Mouse (Mus musculus) stomach, embryonic 16.5 days (tissue): ENCODE results near the gene Gjc2. TPM values are rescaled to one million over a fixed set of nuclear protein-coding genes. Genes with fewer than 3 reads are reported as not detected.

ENCODE experiments used
- ATAC-seq: fragments of 200-750 bp; cut with Nextera tagmentation; 2 replicates; pipeline ENCODE4 v1.8.0; 2017; ENCODE audit warnings: moderate number of reproducible peaks, moderate TSS enrichment; ENCODE audit not compliant: insufficient read depth, low FRiP score
- H3K27ac ChIP-seq: fragments of 300-500 bp; sonication (generic); 2 replicates; pipeline ENCODE4 v1.5.1; 2014; ENCODE audit warnings: low read length
- H3K27me3 ChIP-seq: fragments of 300-500 bp; sonication (generic); 2 replicates; pipeline ENCODE4 v1.6.1; 2014; ENCODE audit warnings: low read length, control low read depth, mixed read lengths; ENCODE audit not compliant: control insufficient read depth, insufficient read depth
- H3K36me3 ChIP-seq: fragments of 300-500 bp; sonication (generic); 2 replicates; pipeline ENCODE4 v1.6.1; 2014; ENCODE audit warnings: low read length; ENCODE audit not compliant: control insufficient read depth, insufficient read depth
- H3K4me1 ChIP-seq: fragments of 300-500 bp; sonication (generic); 2 replicates; pipeline ENCODE4 v1.6.1; 2014; ENCODE audit warnings: low read length, control low read depth, mixed read lengths; ENCODE audit not compliant: control insufficient read depth, insufficient read depth
- H3K4me2 ChIP-seq: fragments of 300-500 bp; sonication (generic); 2 replicates; pipeline ENCODE4 v1.6.1; 2014; ENCODE audit warnings: low read depth, low read length, mixed read lengths
- H3K4me3 ChIP-seq: fragments of 300-500 bp; sonication (generic); replicated peaks from 2 replicates; pipeline ENCODE4 v1.5.1; 2014; ENCODE audit warnings: mild to moderate bottlenecking, low read length
- H3K9ac ChIP-seq: fragments of 300-500 bp; sonication (generic); 2 replicates; pipeline ENCODE4 v1.6.1; 2014; ENCODE audit warnings: low read length
- H3K9me3 ChIP-seq: fragments of 300-500 bp; sonication (generic); replicated peaks from 2 replicates; pipeline ENCODE4 v1.6.1; 2016; ENCODE audit warnings: low read length, control low read depth; ENCODE audit not compliant: control insufficient read depth
- WGBS: fragments of 180-500 bp; shearing (Covaris S2); extraction: QIAGEN DNeasy Blood & Tissue Kit; methylation state at CpG from one replicate; pipeline ENCODE4 v1.1.7; 2014; 5-methylcytosine and 5-hydroxymethylcytosine counted together
- polyA plus RNA-seq: library from polyadenylated mRNA; unstranded; fragments of >200 nt; fragmentation: Nextera tagmentation; extraction: Ambion mirVana; gene quantifications from 2 replicates; pipeline ENCODE4 v1.2.1, GENCODE M21; 2015

Gjc2 gene
- polyA plus RNA-seq, 1 experiment from 2014 or later: 0.62 TPM

DNA sequence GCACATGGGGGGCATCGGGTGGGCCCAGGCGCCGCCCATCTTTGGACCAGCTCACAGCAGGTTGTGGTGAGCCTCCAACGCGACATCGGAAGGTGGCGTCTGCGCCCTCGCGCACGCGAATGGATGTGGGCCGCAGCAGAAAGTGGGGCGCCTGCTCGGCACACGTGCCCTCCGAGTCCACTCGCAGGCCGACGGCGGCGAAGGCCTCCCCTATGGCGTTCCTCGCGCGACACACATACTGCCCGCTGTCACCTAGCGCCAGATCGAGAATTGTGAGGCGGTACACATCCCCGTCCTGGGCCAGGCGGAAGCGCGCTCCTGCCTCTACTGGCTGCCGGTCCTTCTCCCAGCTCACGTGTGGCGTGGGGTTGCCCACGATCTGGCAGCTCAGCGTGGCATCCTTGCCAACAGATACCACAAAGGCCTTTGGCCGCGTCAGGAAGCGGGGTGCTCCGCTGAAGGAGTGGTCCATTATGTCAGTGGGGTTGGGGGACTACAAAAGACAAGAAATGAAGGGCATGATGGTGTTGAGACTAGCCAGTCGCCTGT, 47.0 kb downstream of the Gjc2 start, which contains the start of gene Obscn:
Gene Obscn, minus strand, starts transcription at position 499 of the 549 bp plus-strand sequence.
- no peak for ATAC-seq
- Histone ChIP-seq H3K4me2 (peak within 1 kb of the TSS; percentile 40), H3K9me3 (no peaks in the 10 kb centered on the region), H3K4me3 (peak within 1 kb of the TSS; percentile 25), H3K27me3 (peaks cover 53% of the 10 kb centered on the region), H3K36me3 (no peaks in the 10 kb centered on the region), H3K9ac (0 out of 2 replicates have a peak within 1 kb of the TSS, but pooled peaks have one; percentile 11), H3K27ac (no peak within 1 kb of the TSS), H3K4me1 (peaks cover 5% of the 10 kb centered on the region; the same call in 1 of the 2 replicates)
- WGBS: 16% methylated on average over 44 of the region's 44 CpGs

- Histone ChIP-seq H3K27me3 (peaks cover 53% of the 10 kb centered on the region), H3K4me3 (peak overlapping the region; percentile 25), H3K9ac (0 out of 2 replicates have a peak overlapping the region, but pooled peaks have one; percentile 11), H3K36me3 (no peaks in the 10 kb centered on the region), H3K27ac (no peak overlapping the region), H3K4me2 (peak overlapping the region; percentile 40), H3K9me3 (no peaks in the 10 kb centered on the region), H3K4me1 (peaks cover 5% of the 10 kb centered on the region; the same call in 1 of the 2 replicates)
- ATAC-seq: no peak
- 5% methylated on average over 55 of the region's 55 CpGs for WGBS
Observed at GRCm38 (mm10) chr11:59135051-59135820, 47.8 kb downstream of the Gjc2 start.

DNA sequence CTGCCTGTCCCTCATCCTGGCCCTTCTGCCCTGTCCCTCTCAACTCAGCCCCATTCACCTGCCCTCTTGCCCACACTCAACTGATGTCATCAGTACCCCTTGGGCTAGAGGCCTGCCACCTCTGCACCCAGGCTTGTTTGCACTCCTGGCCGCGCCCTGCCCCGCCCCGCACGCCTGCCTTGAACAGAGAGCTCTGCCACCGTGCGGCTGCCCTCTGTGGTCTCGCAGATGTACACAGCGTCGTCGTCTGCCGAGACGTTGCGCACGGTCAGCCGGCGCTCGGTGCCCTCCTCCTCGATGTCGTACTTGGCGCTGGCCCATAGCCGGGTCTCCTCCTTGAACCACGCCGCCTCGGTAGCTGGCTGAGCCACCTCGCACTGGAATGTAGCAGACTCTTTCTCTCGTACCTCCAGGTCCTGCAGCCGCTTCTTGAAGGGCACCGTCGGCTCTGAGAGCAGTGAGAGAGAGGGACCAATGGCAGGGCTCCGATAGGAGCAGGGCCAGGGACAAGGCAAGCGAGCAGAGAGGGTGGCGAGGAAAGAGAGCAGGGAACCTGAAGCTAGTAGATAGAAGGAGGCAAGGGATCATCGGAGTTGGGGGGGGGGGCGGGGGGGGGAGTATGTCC, 48.5 kb downstream of the Gjc2 start:
- WGBS: 4% methylated on average over 35 of the region's 35 CpGs
- peak overlapping the region; percentile 10 for H3K4me3 ChIP-seq
- peaks cover 53% of the 10 kb centered on the region for H3K27me3 ChIP-seq
- no peaks in the 10 kb centered on the region for H3K36me3 ChIP-seq
- H3K9ac ChIP-seq: 0 out of 2 replicates have a peak overlapping the region, but pooled peaks have one; percentile 7
- ATAC-seq: peak; percentile 71; the same call in 1 of the 2 replicates
- no peaks in the 10 kb centered on the region for H3K9me3 ChIP-seq
- no peak overlapping the region for H3K27ac ChIP-seq
- H3K4me2 ChIP-seq: peak overlapping the region; percentile 30
- H3K4me1 ChIP-seq: peaks cover 5% of the 10 kb centered on the region; the same call in 1 of the 2 replicates

- ATAC-seq: no peak
- Histone ChIP-seq H3K4me3 (no peak overlapping the region), H3K27me3 (peaks cover 46% of the 10 kb centered on the region), H3K36me3 (no peaks in the 10 kb centered on the region), H3K4me1 (peaks cover 5% of the 10 kb centered on the region; the same call in 1 of the 2 replicates), H3K9me3 (no peaks in the 10 kb centered on the region), H3K27ac (no peak overlapping the region), H3K9ac (no peak overlapping the region), H3K4me2 (no peak overlapping the region)
- 86% methylated on average over 2 of the region's 3 CpGs for WGBS
Observed at GRCm38 (mm10) chr11:59132065-59132464, 50.9 kb downstream of the Gjc2 start.

GRCm38 (mm10) chr11:59131348-59131919, 51.6 kb downstream of the Gjc2 start:
- Histone ChIP-seq H3K4me1 (peaks cover 5% of the 10 kb centered on the region; the same call in 1 of the 2 replicates), H3K36me3 (no peaks in the 10 kb centered on the region), H3K9ac (no peak overlapping the region), H3K27ac (no peak overlapping the region), H3K4me3 (no peak overlapping the region), H3K9me3 (no peaks in the 10 kb centered on the region), H3K4me2 (no peak overlapping the region), H3K27me3 (peaks cover 39% of the 10 kb centered on the region)
- WGBS: 62% methylated on average over 18 of the region's 18 CpGs
- no peak for ATAC-seq

DNA sequence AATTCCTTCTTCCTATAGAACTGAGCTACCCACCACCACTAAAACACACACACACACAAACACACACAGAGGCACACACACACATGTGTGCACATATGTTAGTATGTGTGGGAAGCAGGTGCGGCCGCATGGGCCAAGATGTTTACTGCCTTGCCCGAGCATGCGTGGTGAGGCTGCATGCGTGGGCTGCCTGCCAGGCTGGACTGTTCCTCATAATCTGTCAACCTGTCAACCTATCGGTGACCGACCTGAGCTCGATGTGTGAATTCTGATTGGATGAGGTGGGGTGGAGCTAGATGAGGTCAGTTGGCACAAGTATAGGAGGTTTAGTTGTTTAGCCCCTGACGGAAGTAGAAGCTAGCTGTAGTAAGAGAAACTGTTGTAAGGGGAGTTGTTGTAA, 52.2 kb downstream of the Gjc2 start:
- peaks cover 33% of the 10 kb centered on the region for H3K27me3 ChIP-seq
- no peaks in the 10 kb centered on the region for H3K9me3 ChIP-seq
- WGBS: 69% methylated on average over 9 of the region's 9 CpGs
- no peak overlapping the region for H3K27ac ChIP-seq
- no peak for ATAC-seq
- H3K4me2 ChIP-seq: no peak overlapping the region
- peaks cover 5% of the 10 kb centered on the region; the same call in 1 of the 2 replicates for H3K4me1 ChIP-seq
- no peaks in the 10 kb centered on the region for H3K36me3 ChIP-seq
- no peak overlapping the region for H3K9ac ChIP-seq
- H3K4me3 ChIP-seq: no peak overlapping the region

Other genes with a start within 250 kb of the Gjc2 start
- 113 TPM in 2 replicates for gene Rnf187, start 244.3 kb downstream of the Gjc2 start, polyA plus RNA-seq
- 44.0 and 50.7 TPM in 2 replicates for gene Hist3h2ba, start 234.3 kb downstream of the Gjc2 start, polyA plus RNA-seq
- 28.1 and 33.0 TPM in 2 replicates for gene Hist3h2a, start 228.5 kb downstream of the Gjc2 start, polyA plus RNA-seq
- gene Trim17, start 228.5 kb downstream of the Gjc2 start, polyA plus RNA-seq: 0.17 and 0.27 TPM in 2 replicates
- 20.5 and 20.8 TPM in 2 replicates for gene Trim11, start 205.1 kb downstream of the Gjc2 start, polyA plus RNA-seq
- 0.69 and 1.7 TPM in 2 replicates for gene Obscn, start 46.8 kb downstream of the Gjc2 start, polyA plus RNA-seq
- 7.0 and 9.3 TPM in 2 replicates for gene Iba57, start 19.5 kb downstream of the Gjc2 start, polyA plus RNA-seq
- 128 and 129 TPM in 2 replicates for gene Guk1, start 9.0 kb upstream of the Gjc2 start, polyA plus RNA-seq
- 75.5 and 78.9 TPM in 2 replicates for gene Mrpl55, start 19.3 kb upstream of the Gjc2 start, polyA plus RNA-seq
- 22.5 and 24.9 TPM in 2 replicates for gene 2310033P09Rik, start 25.1 kb upstream of the Gjc2 start, polyA plus RNA-seq
- gene Arf1, start 45.1 kb upstream of the Gjc2 start, polyA plus RNA-seq: 717 and 769 TPM in 2 replicates
- gene Wnt3a, start 107.5 kb upstream of the Gjc2 start, polyA plus RNA-seq: 0.23 and 0.62 TPM in 2 replicates
- gene Wnt9a, start 123.7 kb upstream of the Gjc2 start, polyA plus RNA-seq: 5.6 and 5.8 TPM in 2 replicates
- gene Prss38, start 192.4 kb upstream of the Gjc2 start, polyA plus RNA-seq: not detected in 2 replicates